Mouse (Mus musculus): ENCODE measurements at regions not wholly inside any gene's neighbourhood (a gene's known extent, or its start where the extent isn't known, plus 50 kb on each side); places are given as distances from the start of the nearest gene placed in this dataset.

DNA sequence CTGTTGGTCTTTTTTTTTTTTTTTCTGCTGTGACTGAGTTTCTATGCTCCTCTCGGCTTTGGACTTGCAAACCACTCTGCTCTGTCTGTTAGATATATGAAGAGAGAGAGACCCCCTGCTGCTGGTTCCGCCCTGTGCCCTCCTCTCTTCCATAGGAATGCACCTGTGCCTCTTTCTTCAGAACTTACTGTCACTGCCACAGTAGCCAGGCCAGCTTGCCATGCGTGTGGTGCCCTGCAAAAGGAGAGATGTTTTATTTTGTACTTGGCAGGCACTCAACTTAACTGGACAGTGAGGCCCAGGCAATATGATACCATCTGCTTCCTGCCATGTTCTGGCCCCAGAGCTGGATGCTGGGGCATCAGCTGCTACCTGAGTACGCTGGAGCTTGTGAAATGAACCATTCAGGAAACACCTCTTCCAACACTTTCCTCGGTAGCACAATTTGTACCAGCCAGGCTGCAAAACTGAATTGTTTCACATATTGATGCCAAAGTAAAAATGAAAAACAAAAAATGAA, 392.8 kb downstream of the Ttll7 start:
- Histone ChIP-seq H3K4me1 (ENCODE audit: control insufficient read depth, insufficient read depth, low read length) (no peaks in the 10 kb centered on the region), H3K4me3 (replicated peaks; ENCODE audit: control insufficient read depth, low read depth, low read length) (no peak overlapping the region), H3K27ac (ENCODE audit: control insufficient read depth, insufficient read depth, low read depth, low read length, poor library complexity) (no peak overlapping the region)
- 69% methylated on average over 5 of the region's 5 CpGs for WGBS
- TF ChIP-seq POLR2A (IDR thresholded peaks at IDR 0.05; ENCODE audit: borderline replicate concordance, control insufficient read depth, low read depth, low read length) (no peak), CTCF (IDR thresholded peaks at IDR 0.05; ENCODE audit: control insufficient read depth, insufficient read depth, low read length) (no peak)

GRCm38 (mm10) chr3:147246141-147246540, 394.0 kb downstream of the Ttll7 start:
- TF ChIP-seq CTCF (IDR thresholded peaks at IDR 0.05; ENCODE audit: control insufficient read depth, insufficient read depth, low read length) (no peak), POLR2A (IDR thresholded peaks at IDR 0.05; ENCODE audit: borderline replicate concordance, control insufficient read depth, low read depth, low read length) (no peak)
- H3K4me1 ChIP-seq (ENCODE audit: control insufficient read depth, insufficient read depth, low read length): no peaks in the 10 kb centered on the region
- WGBS: 52% methylated on average over 5 of the region's 5 CpGs
- H3K4me3 ChIP-seq (replicated peaks; ENCODE audit: control insufficient read depth, low read depth, low read length): no peak overlapping the region
- H3K27ac ChIP-seq (ENCODE audit: control insufficient read depth, insufficient read depth, low read depth, low read length, poor library complexity): no peak overlapping the region

- no peak overlapping the region for H3K4me3 ChIP-seq (replicated peaks; ENCODE audit: control insufficient read depth, low read depth, low read length)
- TF ChIP-seq POLR2A (IDR thresholded peaks at IDR 0.05; ENCODE audit: borderline replicate concordance, control insufficient read depth, low read depth, low read length): no peak
- H3K27ac ChIP-seq (ENCODE audit: control insufficient read depth, insufficient read depth, low read depth, low read length, poor library complexity): no peak overlapping the region
- H3K4me1 ChIP-seq (ENCODE audit: control insufficient read depth, insufficient read depth, low read length): no peaks in the 10 kb centered on the region
- 68% methylated on average over 1 of the region's 1 CpGs for WGBS
Measured at GRCm38 (mm10) chr3:147249466-147249865, 397.3 kb downstream of the Ttll7 start.

DNA sequence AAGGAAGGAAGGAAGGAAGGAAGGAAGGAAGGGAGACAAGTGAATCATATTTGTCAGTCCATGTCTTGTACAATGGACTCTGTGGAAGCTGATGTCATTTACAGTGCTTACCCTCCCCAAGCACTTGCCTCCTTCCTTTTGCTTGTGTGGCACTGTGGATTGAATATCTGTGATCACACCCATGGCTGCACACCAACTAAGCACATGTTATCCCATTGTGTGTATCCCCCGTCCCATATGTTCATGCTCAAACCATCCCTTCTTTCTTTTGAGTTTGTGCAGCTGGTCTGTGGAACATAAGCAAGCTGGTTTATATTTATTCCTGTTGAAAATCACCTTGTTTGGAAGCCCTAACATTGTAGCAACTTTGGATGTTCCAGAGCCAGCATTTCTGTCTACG, 397.7 kb downstream of the Ttll7 start:
- Histone ChIP-seq H3K4me3 (replicated peaks; ENCODE audit: control insufficient read depth, low read depth, low read length) (no peak overlapping the region), H3K27ac (ENCODE audit: control insufficient read depth, insufficient read depth, low read depth, low read length, poor library complexity) (no peak overlapping the region), H3K4me1 (ENCODE audit: control insufficient read depth, insufficient read depth, low read length) (no peaks in the 10 kb centered on the region)
- 82% methylated on average over 2 of the region's 2 CpGs for WGBS
- TF ChIP-seq CTCF (IDR thresholded peaks at IDR 0.05; ENCODE audit: control insufficient read depth, insufficient read depth, low read length) (no peak), POLR2A (IDR thresholded peaks at IDR 0.05; ENCODE audit: borderline replicate concordance, control insufficient read depth, low read depth, low read length) (no peak)

DNA sequence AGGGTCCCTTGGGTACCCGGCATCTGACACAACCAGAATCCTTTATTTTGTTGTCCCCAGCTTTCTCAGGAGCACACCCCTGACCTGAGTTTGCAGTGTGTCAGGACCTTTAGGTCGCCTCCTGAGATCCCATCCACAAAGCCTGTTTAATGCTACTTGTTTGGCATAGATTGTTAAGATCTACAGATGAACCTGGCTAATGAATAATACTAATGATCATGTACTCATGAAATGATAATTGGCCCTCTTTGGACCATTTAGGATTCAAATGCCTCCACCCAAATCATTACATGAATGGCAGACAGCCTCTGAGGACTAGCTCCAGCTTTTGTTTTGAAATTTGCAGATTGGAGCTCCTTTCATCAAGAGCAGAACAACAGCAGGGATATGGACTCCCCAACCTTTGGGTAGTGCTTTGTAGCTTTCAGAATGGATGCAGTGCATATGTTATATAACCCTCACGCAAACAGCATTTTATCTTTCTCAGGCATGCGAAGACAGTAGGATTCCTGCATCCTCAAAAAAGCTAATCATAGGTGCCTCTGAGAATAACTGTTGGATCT, 400.1 kb downstream of the Ttll7 start:
- Histone ChIP-seq H3K4me1 (ENCODE audit: control insufficient read depth, insufficient read depth, low read length) (no peaks in the 10 kb centered on the region), H3K27ac (ENCODE audit: control insufficient read depth, insufficient read depth, low read depth, low read length, poor library complexity) (no peak overlapping the region), H3K4me3 (replicated peaks; ENCODE audit: control insufficient read depth, low read depth, low read length) (no peak overlapping the region)
- TF ChIP-seq CTCF (IDR thresholded peaks at IDR 0.05; ENCODE audit: control insufficient read depth, insufficient read depth, low read length) (no peak), POLR2A (IDR thresholded peaks at IDR 0.05; ENCODE audit: borderline replicate concordance, control insufficient read depth, low read depth, low read length) (no peak)
- WGBS: 82% methylated on average over 4 of the region's 4 CpGs

DNA sequence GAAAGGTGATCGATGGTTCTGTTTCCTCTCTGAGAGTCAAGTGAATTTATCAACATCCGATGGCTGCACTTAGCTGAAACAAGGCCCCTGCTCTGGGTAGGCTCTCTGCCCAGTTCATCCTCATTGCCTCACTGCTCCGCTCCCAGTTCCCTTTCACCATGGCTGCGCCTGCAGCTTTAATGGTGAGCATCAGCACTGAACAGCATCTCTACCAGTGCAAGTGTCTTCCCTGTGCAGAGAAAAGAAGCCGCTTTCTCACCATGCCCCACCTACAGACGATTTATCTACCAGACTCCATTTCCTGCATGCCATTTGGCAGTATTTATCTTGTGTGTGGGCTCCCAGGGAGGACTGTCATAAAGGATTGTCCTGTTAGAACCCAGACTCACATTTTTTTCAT, 400.6 kb downstream of the Ttll7 start:
- Histone ChIP-seq H3K4me3 (replicated peaks; ENCODE audit: control insufficient read depth, low read depth, low read length) (no peak overlapping the region), H3K27ac (ENCODE audit: control insufficient read depth, insufficient read depth, low read depth, low read length, poor library complexity) (no peak overlapping the region), H3K4me1 (ENCODE audit: control insufficient read depth, insufficient read depth, low read length) (no peaks in the 10 kb centered on the region)
- TF ChIP-seq POLR2A (IDR thresholded peaks at IDR 0.05; ENCODE audit: borderline replicate concordance, control insufficient read depth, low read depth, low read length) (no peak), CTCF (IDR thresholded peaks at IDR 0.05; ENCODE audit: control insufficient read depth, insufficient read depth, low read length) (no peak)
- 57% methylated on average over 6 of the region's 6 CpGs for WGBS

DNA sequence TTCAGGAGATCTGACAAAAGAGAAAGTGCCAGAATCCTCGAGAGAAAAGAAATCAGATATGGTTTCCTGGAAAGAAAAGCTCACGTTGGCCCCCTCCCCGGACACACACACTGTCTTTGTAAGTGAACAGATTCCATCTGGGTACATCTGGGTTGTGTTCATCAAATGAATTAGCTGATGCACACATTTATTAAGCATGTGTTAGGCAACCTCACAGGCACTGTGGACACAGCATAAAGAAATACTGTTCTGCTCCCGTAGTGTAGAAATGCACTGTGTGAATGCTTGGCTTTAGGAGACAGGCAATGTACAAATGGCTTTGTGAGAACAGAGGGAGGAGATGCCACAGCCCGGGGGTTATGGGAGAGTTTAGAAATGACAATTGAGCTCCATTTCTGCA, 402.3 kb downstream of the Ttll7 start:
- TF ChIP-seq CTCF (IDR thresholded peaks at IDR 0.05; ENCODE audit: control insufficient read depth, insufficient read depth, low read length) (no peak), POLR2A (IDR thresholded peaks at IDR 0.05; ENCODE audit: borderline replicate concordance, control insufficient read depth, low read depth, low read length) (no peak)

DNA sequence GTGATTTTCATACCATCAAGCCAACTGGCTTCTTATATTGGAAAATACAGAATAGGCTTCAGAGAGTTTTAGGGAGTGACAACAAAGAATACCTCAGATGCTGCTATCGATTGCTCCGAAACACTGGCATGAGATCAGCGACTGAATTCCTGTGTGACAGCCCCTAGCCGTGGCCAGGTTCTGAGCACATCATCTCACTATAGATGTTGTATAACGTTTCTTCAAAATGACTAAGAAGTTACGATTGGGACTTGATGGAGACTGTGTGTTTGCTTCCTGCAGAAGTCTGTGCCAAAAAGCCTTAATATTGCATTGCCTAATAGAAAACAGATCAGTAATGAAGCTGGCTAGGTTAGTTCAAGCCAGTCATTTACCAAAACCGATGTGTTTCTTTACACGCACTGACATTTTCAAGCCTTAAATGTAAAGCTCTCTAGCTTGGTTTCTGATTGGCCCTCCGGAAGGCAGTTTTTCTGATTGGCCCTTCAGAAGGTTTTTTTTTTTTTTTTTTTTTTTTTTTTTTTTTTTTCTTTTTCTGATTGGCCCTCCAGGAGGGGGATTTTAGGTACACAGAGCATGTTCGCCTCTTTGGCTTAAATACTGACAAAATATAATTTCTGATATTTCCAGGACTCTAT, 408.9 kb downstream of the Ttll7 start:
- TF ChIP-seq CTCF (IDR thresholded peaks at IDR 0.05; ENCODE audit: control insufficient read depth, insufficient read depth, low read length): no peak
- TF ChIP-seq POLR2A (IDR thresholded peaks at IDR 0.05; ENCODE audit: borderline replicate concordance, control insufficient read depth, low read depth, low read length): no peak
- H3K27ac ChIP-seq (ENCODE audit: control insufficient read depth, insufficient read depth, low read depth, low read length, poor library complexity): no peak overlapping the region
- H3K4me1 ChIP-seq (ENCODE audit: control insufficient read depth, insufficient read depth, low read length): no peaks in the 10 kb centered on the region
- no peak overlapping the region for H3K4me3 ChIP-seq (replicated peaks; ENCODE audit: control insufficient read depth, low read depth, low read length)
- 77% methylated on average over 10 of the region's 10 CpGs for WGBS

More for the DNA sequence above, 402.3 kb downstream of the Ttll7 start:
- Histone ChIP-seq H3K27ac (ENCODE audit: control insufficient read depth, insufficient read depth, low read depth, low read length, poor library complexity) (no peak overlapping the region), H3K4me3 (replicated peaks; ENCODE audit: control insufficient read depth, low read depth, low read length) (no peak overlapping the region), H3K4me1 (ENCODE audit: control insufficient read depth, insufficient read depth, low read length) (no peaks in the 10 kb centered on the region)
- 67% methylated on average over 5 of the region's 5 CpGs for WGBS
